Mouse (Mus musculus) T-cell, adult 2 months (primary cell): ENCODE results near the gene Ppm1n.

Source experiments
- DNase-seq: peaks from one replicate; pipeline ENCODE4 v3.0.0; 2022; ENCODE audit warnings: low spot score

Ppm1n gene

DNA sequence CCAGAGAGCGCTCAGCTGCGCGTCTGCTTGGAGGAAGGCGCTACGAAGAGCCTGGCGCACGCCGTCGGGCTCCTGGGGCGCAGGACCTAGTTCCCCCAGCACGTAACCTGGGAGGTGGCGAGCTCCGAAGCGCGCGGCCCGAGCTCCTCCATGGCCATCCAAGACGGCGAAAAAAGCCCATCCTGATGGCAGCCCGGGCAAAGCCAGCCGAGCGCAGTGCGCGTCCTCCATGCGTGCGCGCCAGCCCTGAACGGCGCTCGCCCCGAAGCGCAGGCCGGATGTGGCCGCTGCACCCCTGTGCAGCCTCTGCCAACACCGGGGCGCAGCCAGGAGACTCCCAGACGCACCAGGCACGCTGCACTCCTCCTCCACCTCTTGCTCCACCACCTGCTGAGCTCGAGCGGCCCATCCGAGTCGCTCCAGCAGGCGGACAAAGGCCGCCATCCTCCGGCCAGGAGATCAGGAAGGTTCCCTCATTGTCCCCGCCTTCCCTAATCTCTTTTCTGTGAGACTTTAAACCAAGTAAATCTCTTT, at the start of gene Ppm1n:
Ppm1n (minus strand) TSS at position 484 of the 534 bp plus-strand sequence.
- DNase-seq: peak; percentile 55

DNA sequence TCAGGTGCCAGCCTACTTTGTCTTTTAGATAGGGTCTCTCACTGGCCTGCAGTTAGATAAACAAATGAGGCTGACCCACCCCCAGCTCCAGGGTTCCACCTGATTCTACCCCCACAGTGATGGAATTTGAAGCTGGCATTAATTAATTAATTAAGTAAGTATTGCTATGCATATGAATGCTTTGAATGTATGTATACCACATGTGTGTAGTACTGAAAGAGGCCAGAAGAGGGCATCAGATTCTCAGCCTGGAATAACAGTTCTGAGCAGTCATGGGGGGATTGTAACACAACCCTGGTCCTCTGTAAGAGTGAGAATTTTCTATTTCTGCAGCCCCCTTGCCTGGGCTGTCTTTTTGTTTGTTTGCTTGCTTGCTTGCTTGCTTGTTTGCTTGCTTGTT, 48.6 kb upstream of the Ppm1n start:
- no peak for DNase-seq

DNA sequence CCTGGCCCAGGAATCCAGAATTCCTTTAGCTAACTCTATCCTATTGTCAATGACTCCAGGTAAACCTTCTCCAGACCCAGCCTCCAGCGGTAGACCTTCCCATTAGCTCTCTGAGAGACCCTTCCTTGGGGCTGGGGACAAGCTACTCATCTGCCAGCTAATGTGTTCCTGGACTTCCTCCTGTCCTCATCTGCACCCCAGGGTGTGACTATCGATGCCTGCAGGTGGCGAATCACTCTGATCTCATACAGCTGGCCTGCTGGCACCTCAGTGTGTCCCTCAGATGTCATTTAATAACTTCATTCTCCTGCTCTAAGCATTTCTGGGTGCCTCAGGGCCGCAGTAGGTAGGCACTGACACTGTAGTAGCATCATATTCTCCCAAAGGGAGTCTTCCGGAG, 47.9 kb upstream of the Ppm1n start:
- DNase-seq: no peak

DNA sequence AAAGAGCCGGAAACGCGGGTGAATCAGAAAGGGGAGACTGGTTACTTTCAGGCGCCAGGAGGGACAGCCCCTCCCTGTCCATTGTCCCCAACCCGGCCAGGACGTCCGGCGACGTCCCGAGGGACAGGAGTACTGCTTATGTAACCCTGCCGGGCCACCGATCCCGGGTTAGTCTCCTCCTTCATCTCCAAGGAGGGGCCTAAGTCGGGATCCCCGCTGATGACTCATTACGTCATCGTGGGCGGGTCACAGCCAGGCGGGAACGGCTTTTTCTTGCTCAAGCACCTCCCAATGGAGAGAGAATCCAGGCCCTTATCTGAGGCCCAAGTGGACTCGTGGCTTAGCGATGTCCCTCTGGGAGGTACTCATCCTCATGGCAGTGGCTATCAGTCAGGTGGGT, 47.3 kb upstream of the Ppm1n start:
- DNase-seq: no peak

DNA sequence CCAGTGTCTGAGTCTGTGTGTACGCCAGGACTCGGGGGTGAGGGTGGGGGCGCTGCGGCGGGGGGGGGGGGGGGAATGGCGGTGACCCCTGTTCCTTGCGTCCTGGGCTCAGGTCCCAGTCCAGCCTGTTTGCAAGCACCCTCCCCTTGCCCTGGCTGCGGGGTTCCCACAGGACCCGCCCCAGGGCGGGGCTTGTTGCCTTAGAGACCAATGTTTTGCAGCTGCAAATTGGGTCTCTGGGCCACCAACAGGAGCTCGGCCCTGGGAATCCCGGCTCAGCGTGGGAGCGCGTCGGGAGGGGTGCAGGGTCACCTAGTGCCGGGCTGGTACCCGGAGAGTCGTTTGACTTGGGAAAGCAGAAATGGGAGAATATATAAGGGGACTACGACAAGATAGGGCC, 46.5 kb upstream of the Ppm1n start:
- DNase-seq: peak; percentile 62

DNA sequence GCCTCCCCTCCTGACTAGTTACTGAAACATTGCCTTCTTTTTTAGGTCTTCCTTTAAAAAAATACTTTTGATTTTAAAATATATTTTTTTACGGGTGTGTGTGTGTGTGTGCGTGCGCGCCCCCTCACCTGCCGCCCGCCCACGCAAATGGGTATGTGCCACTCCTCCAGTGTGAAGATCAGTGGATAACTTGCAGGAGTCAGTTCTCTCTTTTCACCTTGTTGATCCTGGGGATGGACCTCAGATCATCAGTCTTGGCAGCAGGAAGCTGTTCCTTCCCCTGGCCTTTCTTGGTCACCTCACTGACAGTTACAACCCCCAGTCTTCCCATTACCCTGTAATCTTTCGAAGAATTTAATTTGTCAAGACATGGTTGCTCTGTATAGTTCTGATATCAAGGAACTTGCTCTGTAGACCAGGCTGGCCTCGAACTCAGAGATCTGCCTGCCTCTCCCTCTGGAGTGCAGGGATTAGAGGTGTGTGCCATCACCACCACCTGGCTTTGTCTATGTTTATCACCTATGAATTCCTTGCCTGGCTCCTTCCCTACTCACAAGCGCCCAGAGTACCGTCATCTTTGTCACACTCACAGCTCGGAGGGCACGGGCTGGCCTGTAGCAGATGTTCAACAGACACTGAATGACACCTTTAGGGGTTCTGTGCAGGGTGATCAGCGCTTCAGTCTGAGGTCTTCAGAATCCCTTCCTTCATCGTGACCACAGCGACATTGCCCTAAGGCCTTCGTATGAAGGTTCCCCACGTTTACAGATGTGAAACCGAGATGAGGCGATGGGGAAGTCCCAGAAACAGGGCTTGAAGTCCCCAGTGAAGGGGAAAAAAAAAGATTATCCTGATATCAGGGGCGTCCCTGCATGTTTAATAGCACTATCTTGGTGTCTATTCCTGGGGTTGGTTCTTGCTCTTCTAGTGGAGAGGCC, 45.7 kb upstream of the Ppm1n start:
- DNase-seq: peak; percentile 26

DNA sequence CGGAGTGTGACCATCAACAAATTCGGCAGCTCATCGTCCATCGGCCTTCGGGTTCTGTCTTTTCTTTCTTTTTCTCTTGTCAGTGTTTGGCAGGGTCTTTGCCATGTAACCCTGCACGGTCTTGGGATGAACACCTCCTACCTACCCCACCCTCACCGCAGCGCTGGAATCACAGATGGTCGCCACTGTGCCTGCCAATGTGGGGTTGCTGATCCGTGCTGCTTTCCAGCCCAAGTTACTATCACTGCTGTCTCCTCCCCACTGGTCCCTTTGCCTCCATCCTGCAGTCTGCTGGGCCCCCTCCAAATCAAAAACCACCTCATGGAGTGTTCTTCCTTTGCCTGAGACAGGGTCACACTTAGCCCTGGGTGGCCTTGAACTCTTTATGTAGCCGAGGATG, 44.4 kb upstream of the Ppm1n start:
- no peak for DNase-seq

DNA sequence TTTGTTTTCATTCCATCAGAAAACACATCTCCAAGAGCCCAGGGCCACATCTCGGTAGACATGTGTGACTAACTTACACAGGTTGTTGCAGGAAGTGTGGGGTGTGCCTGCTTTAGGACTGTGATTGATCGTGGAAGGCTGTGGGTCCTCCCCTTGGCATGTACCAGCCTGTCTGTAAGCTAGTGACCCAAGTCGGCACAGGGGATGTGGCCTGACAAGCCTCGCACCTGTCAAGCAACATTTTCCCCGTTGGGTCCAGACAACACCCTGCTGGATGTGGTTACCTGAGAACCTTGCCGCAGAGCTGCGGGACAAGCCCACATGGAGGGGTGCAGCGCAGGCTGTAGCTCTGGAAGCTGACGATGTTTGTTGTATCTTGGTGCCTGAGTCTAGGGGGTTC, 42.6 kb upstream of the Ppm1n start:
- DNase-seq: no peak

DNA sequence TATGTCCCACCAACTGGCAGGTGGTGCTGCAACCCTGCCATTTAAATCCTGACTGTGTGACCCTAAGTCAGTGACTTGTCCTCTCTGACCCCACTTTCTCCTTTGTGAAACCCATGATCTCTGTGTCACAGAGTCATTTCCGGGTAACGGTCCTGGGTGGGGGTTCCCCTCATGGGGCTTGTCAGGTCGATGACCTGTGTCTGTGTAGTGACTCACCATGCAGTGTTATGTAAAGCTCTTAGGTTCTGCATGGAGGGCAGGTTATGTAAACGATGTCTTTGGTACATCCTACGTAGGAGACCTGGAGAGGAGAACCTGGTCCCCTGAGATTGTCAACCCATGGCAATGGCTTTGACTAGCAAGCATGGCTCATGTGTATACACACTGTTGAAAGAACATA, 41.6 kb upstream of the Ppm1n start:
- DNase-seq: peak; percentile 64

DNA sequence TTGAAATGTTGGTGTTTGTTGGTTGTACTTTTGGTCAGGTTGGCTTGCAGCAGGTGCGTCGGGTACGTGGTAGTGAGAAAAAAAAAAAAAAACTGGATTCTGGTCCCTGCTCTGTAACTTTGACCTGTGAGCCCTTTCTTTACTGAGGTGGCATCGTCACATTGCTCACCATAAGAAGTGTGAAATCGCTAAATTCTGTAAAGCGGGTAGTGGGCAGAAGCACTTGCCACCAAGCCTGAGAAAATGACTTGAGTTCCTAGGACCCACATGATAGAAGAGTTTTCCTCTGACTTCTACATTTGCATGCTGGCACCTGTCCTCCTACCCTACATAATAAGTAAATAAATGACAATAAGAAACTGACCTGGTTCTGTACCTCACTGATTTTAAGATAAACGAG, 40.8 kb upstream of the Ppm1n start:
- no peak for DNase-seq

DNA sequence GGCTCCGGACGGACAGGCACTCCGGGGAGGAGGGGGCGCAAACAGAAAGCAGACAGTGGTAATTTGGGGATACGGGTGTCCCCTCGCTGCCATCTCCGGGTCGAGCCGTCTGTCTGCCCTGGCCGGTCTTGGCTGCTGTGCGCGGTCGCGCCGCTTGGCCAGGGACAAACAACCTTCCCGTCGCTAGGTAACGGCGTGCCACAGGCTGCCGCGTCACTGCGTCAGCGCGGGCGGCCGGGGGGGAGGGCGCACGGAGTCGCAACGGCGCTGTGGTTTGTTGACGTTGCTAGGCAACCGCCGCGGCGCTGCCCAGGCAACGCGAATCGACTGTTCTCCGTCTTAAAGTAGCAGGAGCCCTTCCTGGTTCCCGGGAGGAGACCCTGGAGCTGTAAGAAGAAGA, 40.0 kb upstream of the Ppm1n start:
- DNase-seq: peak; percentile 93

DNA sequence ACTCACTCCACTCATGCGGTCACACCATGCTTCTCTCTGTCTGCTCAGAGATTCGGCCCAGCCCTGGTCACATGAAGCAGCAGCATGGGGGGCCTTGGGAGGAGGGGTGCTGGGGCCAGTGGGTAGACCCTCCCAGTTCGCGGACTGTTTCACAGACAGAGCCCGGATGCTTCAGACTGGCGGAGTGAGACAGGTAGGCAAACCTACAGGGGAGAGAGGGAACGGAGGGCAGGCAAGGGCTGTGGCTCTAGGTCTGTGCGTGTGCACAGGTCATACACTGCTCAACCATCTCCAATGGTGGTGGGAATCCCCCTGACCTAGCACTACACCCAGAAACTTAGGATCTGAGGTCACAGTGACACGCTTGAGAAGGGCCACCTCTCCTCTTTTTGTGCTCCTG, 39.6 kb upstream of the Ppm1n start:
- DNase-seq: peak; percentile 68

DNA sequence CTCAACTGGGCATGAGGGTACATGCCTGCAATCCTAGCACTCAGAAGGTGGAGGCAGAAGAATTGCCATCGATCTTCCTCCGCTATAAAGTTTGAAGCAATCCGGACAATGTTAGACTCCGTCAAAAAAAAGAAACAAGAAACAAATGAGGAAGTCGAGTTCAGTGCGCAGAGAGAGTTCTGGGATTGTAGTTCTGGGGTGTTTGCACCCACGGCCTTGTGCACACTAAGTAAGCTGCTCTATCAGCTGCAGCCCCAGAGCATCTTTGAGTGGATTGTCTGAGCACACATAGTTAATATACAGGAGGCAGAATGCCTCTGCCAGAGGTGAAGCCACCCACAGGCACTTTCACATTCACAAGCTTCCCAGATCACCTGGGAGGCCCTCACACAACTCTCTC, 38.8 kb upstream of the Ppm1n start:
- DNase-seq: no peak

DNA sequence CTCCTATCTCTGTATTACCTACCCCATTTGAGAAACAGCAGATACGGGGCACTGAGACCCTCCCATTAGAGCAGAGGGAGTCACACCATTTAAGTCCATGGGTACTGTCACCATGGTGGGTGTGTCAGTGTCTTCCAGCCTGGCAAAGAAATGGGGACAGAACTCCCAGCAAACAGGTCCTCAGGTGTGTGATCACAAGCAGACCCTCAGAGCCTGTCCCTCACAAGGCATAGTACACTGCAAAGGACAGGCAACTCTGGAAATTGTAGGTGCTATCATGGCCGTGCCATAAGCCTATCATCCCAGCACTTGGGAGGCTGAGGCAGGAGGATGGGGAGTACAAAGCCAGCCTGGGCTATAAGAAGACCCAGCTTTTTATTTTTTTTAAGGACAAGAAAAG, 38.3 kb upstream of the Ppm1n start:
- no peak for DNase-seq

DNA sequence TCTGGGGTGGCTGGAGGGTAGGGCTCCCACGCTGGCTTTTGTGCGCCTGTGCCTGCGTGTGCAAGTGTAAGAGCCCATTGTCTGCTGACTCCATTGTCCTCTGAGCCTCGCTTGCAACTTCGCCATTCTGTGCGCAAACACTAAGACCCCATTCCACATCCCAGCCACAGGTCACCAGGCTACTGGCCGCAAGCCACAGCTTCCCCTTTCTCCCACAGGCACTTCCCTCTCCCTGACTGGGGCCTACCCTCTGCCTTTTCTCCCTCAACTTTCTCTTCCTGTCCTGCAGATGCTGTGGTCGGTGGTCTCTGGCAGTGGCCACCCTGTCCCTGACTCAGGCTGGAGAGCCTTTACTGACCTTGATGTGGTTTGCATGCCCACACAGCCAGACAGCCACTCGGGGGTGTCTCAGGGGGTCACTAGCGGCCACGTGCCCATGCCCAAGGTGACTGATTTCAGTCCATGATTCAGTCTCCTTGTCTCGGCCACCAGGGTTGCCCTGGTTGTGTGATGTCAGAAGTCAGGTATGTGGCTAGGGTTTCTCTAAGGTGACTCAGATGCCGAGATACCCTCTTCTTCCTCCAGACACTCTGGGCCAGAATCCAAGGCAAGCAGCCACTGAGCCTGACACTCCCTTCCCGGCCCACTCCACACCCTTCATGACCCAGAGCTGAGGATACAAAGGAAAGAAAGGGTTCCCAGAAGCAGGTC, 36.7 kb upstream of the Ppm1n start:
- DNase-seq: no peak

DNA sequence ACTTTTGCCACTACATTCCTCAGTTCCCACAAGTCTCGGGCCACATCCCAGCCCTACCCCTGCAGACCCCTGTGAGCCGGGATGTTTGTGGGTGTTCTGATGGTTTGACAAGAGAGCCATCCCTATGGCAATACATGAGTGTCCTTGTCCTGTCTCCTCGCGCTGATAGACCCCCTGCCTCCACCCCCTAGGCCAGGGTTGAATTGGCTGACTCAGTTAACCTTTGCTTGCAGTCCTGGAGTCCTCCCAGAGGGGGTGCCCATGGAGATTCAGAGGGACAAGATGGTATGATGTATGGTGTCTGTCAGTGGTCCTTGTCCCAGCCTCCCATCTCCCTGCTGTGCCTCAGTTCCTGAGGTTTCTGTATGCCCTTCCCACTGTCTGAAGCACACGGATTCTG, 34.2 kb upstream of the Ppm1n start:
- no peak for DNase-seq

DNA sequence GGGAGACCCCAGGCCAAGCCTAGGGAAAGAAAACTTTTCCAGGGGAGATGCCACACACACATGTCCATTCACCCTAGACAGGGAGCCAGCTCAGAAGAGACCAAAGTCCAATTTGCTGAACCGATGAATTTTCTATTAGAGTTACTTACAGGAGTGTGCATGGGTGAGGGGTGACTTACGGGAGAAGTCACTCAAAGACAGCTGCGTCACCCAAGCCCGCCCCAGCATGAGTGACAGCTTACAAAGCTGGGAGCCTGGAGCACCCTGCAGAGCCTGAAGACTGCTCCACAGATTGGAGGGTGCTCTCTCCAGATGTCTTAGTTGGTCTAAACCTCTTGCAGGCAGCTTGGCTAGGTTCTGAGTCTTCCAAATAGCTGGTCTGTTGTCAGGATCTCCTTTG, 32.1 kb upstream of the Ppm1n start:
- DNase-seq: no peak

DNA sequence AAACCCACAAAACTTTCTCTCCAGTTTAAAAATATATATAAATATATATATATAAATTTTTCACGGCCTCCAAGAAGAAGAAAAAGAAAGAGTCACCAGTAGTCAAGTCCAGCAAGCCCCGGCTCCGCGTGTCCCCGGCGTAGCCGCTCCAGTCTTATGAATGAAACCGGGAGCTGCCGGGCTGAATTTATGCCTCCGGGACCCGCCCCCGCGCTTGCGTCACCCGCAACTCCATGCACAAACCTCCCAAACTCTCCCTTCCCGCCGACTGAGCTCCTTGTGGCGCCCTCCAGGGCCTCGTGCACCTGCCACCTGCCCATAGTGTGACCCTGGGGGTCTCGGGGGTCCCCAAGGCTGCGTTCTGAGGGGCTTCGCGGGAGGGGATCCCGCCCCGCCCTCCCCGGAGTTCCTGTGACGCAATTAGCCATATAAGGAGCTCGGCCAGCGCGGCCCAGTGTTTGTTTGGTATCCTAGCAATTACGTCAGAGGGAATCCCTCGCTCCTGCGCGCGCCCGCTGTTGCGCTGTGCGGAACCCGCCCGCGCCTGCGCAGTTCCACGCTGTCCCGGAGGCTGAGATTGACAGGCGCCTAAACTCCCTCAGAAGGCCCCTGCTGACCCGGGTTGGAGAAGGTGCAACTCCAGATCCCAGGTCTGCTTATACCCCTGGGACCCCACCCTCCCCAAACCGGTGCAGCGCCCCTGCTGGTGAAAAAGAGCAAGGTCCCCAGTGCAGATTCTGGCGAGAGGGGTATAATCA, 30.2 kb upstream of the Ppm1n start, which contains the start of gene Fosb:
Fosb (minus strand) TSS at position 168 of the 758 bp plus-strand sequence.
- peak; percentile 95 for DNase-seq

DNA sequence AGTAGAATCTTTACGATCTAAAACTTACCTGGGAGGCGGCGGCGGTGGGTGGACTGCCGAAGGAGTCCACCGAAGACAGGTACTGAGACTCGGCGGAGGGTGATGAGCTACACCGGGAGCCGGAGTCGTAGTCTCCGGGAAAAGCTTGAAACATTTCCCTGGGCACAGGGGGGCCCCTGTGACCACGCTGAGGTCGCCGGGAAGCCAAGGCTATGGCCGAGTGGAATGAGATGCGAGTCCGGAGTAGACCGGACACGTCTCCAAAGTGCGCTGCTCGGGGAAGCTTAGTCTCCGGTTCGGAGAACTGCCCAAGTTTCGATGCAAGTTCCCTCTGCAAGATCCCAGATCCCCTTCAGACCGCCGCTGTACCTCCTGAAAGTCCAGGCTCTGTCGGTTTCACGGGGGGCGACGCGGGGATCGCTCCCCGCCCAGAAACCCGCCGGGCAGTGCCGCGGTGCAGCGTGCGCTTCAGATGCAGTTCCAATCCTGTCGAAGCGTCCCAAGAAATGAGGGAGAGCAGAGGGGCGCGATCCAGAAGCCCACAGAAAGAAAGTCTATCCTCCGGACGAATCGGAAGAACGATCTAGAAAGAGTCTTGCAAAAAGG, 29.5 kb upstream of the Ppm1n start:
- DNase-seq: no peak

DNA sequence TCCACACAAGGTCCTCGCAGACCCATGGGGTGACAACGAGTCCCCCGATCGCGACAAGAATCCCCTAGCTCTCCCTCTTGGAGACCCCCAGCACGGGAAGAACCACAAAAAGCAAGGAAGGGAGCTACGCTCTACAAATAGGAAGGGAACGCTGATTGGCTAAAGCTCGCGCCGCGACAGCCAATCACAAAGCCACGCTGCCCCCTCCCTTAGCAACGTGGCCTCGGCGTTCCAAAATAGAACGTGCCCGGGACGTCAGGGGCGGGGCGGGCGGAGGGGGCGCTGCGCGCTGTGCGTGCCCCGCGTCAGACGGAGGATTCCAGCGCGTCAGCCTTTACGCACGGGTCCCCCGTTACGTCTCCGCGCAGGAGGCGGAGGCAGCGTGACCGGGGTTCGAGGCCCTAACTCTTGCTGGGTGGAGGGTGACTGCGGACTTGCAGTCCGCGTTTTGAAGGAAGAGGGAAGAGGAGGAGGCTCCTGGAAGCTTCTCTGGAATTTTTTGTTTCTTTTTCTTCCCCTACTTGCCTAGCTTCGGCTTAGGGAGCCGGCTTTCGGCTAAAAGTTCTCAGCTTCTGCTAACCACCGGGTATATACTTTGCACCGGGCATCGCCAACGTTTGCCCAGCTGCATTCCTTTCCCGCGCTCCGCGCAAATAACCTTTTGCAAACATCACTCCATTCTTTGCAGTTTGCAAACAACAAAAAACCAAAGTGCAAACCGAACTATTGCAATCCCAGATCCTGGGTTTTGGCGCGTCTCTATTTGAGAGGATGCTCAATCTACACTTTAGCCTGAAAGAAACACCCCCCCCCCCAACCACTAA, 28.8 kb upstream of the Ppm1n start:
- peak; percentile 95 for DNase-seq
